Mouse (Mus musculus) midbrain, postnatal 0 days (tissue): ENCODE measurements around the gene Omt2a. TPM values are rescaled to one million over a fixed set of nuclear protein-coding genes. Genes with fewer than 3 reads are reported as not detected.
"Not testable (repeated sequence)": the region's sequence is repeated elsewhere in the genome, so short reads cannot be mapped to it uniquely, and the experiment has no call there.

Experiments
- ATAC-seq: fragments of 200-750 bp; cut with Nextera tagmentation; 2 replicates; pipeline ENCODE4 v1.8.0; 2017; ENCODE audit warnings: moderate number of reproducible peaks, mild to moderate bottlenecking, moderate TSS enrichment, moderate library complexity; ENCODE audit not compliant: low FRiP score
- DNase-seq: peaks from one replicate; pipeline ENCODE4 v3.0.0-alpha.2; 2015; ENCODE audit warnings: low spot score
- H3K27ac ChIP-seq: fragments of 300-500 bp; sonication (generic); 2 replicates; pipeline ENCODE4 v1.5.1; 2014; ENCODE audit warnings: low read depth, mild to moderate bottlenecking, low read length, mixed read lengths
- H3K27me3 ChIP-seq: fragments of 300-500 bp; sonication (generic); 2 replicates; pipeline ENCODE4 v1.6.1; 2014; ENCODE audit warnings: low read length, control low read depth, mixed read lengths; ENCODE audit not compliant: insufficient read depth
- H3K36me3 ChIP-seq: fragments of 300-500 bp; sonication (generic); 2 replicates; pipeline ENCODE4 v1.6.1; 2014; ENCODE audit warnings: low read length, control low read depth, mixed read lengths; ENCODE audit not compliant: insufficient read depth
- H3K4me1 ChIP-seq: fragments of 300-500 bp; sonication (generic); 2 replicates; pipeline ENCODE4 v1.6.1; 2014; ENCODE audit warnings: mild to moderate bottlenecking, control low read depth, antibody characterized with exemption, low read length, mixed read lengths; ENCODE audit not compliant: insufficient read depth
- H3K4me2 ChIP-seq: fragments of 300-500 bp; sonication (generic); 2 replicates; pipeline ENCODE4 v1.6.1; 2014; ENCODE audit warnings: low read depth, mild to moderate bottlenecking, low read length, mixed read lengths; ENCODE audit not compliant: poor library complexity, severe bottlenecking
- H3K4me3 ChIP-seq: fragments of 300-500 bp; sonication (generic); 2 replicates; pipeline ENCODE4 v1.5.1; 2014; ENCODE audit warnings: low read depth, mild to moderate bottlenecking, low read length, moderate library complexity
- H3K9ac ChIP-seq: fragments of 300-500 bp; sonication (generic); replicated peaks from 2 replicates; pipeline ENCODE4 v1.6.1; 2014; ENCODE audit warnings: mild to moderate bottlenecking, low read length, moderate library complexity, mixed read lengths; ENCODE audit not compliant: poor library complexity, severe bottlenecking
- H3K9me3 ChIP-seq: fragments of 300-500 bp; sonication (generic); 2 replicates; pipeline ENCODE4 v1.6.1; 2016; ENCODE audit warnings: low read length, control low read depth
- CTCF ChIP-seq: IDR thresholded peaks from 2 replicates; pipeline ENCODE4 v1.5.1; 2016; ENCODE audit warnings: antibody characterized with exemption, mild to moderate bottlenecking
- WGBS: fragments of 180-500 bp; shearing (Covaris S2); extraction: QIAGEN DNeasy Blood & Tissue Kit; methylation state at CpG from one replicate; pipeline ENCODE4 v1.1.7; 2014; 5-methylcytosine and 5-hydroxymethylcytosine counted together
- polyA plus RNA-seq: library from polyadenylated mRNA; unstranded; fragments of >200 nt; fragmentation: Nextera tagmentation; extraction: Ambion mirVana; gene quantifications from 2 replicates; pipeline ENCODE4 v1.2.1, GENCODE M21; 2015
- total RNA-seq: library from RNA; depleted of rRNA; stranded (reverse); fragments of >200 nt; gene quantifications from 2 replicates; pipeline ENCODE4 v1.2.3, GENCODE M21; 2014

Omt2a gene
- total and polyA plus RNA-seq, 2 experiments from 2014 or later, result not detected

DNA sequence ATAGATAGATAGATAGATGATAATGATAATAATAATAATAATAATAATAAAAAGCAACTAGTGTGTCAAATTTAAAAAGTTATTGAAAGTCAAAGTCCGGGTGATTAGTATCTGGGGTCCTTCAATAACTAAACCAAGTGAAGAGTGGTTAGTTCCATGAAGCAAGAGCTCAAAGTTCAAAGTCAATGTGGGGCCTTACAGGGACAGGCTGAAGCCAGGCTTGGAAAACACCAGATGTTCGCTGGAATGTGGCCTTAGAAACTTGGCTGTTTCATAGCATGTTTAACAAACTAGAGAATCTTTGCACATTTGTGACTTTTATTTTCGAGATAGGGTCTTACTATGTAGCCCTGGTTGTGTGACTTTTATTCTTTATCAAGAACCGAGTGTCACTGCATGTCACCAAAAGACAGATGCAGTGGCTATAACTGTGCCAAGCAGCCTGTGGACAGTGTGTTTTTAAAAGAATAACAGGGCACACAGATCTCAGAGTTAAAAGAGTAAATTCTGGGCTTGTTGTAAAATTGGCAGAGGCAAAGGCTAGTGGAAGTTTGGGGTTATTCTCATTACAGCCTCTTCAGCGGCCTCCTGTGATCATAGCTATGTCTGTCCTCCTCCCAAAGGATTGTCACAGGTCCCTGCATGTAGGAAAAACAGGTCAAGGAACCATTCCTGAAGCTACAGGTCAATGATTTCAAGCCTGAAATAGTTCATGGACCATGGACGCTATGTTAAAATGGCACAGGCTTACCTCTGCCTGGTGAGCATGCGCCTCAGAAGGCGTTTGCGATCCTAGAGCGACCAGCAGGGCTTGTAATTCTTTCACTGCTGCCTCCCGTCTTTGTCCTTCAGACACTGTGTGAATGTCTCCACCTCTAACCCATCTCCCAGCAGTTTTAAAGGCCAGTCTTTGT is 40.3 kb upstream of the Omt2a start:
- Histone ChIP-seq H3K27me3 (no peaks in the 10 kb centered on the region), H3K36me3 (no peaks in the 10 kb centered on the region), H3K9me3 (no peaks in the 10 kb centered on the region), H3K9ac (no peak overlapping the region), H3K27ac (no peak overlapping the region), H3K4me2 (no peak overlapping the region), H3K4me3 (no peak overlapping the region), H3K4me1 (no peaks in the 10 kb centered on the region)
- DNase-seq (no peak), ATAC-seq (no peak)
- 79% methylated on average over 11 of the region's 11 CpGs for WGBS
- TF ChIP-seq CTCF, result no peak

DNA sequence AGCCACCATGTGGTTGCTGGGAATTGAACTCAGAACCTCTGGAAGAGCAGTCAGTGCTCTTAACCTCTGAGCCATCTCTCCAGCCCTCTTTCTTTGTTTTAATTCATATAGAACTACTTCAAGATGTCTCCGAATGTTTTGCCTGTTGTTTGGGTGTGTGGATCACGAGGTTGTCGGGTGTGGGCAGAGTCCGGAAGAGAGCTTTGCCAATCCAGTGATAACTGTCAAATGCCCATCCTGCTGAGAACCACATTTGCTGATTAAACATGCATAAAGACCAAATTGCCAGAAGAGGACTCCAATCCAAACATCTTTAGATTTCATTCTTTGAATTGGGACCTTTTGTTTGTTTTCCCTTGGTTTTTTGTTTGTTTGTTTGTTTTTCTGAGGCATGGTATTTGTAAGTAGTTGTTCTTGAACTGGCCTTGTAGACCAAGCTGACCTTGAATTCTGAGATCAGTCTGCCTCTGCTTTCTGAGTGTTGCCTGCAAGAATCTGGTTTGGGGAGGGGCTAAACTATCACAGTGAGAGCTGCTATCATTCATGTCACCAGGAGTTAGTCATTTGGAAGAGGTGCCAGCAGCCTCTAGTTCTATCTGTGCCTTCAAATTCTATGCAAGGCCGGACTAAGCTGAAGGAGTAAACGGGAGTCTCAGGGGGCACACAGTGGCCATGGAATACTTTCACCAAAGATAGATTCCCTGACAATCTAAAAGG is 37.1 kb upstream of the Omt2a start:
- no peak for DNase-seq
- ATAC-seq, result no peak
- no peak overlapping the region for H3K9ac ChIP-seq
- no peak overlapping the region for H3K27ac ChIP-seq
- H3K9me3 ChIP-seq, result no peaks in the 10 kb centered on the region
- WGBS, result 89% methylated on average over 6 of the region's 6 CpGs
- no peak overlapping the region for H3K4me3 ChIP-seq
- H3K4me2 ChIP-seq, result no peak overlapping the region
- TF ChIP-seq CTCF, result no peak
- no peaks in the 10 kb centered on the region for H3K4me1 ChIP-seq
- no peaks in the 10 kb centered on the region for H3K36me3 ChIP-seq
- no peaks in the 10 kb centered on the region for H3K27me3 ChIP-seq

DNA sequence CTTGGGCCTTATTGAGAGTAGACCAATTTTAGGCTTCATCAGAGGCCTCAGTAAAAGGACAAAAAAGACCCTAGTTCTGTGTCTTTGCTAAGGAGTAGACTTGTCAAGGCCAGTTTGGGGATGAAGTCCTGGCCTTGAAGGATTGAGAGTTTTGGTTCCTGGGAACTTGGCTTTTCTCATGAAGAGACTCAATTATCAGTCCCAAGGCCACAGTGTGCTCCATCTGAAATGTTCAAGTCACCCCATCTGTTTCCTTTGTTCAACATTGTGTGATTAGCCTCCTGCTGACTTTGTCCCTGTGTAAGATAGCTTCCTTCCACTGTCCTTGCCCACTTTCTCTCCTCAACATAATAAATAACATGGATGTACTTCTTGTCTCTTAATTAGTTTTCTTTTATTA is 35.4 kb upstream of the Omt2a start:
- not testable (repeated sequence) for H3K4me1 ChIP-seq, H3K9ac ChIP-seq, H3K9me3 ChIP-seq, H3K27ac ChIP-seq, H3K36me3 ChIP-seq, H3K4me2 ChIP-seq, DNase-seq, H3K27me3 ChIP-seq, H3K4me3 ChIP-seq, ATAC-seq

DNA sequence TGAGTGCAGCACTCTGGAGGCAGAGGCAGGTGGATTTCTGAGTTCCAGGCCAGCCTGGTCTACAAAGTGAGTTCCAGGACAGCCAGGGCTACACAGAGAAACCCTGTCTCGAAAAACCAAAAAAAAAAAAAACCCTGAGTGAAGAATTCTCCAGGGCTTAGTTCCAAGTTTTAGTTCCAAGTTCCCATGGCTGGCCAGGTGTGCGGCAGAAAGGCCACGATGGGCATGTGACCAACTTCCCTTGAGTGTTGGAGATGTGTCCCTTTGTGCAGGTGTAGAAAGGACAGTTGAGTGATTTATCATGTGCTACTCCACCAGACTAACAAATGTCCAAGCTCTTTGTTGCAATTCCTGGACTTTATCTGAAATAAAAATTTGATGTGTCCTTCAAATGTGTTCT is 34.5 kb upstream of the Omt2a start:
- not testable (repeated sequence) for H3K9me3 ChIP-seq, H3K27me3 ChIP-seq, H3K36me3 ChIP-seq, H3K4me1 ChIP-seq, DNase-seq, ATAC-seq, H3K9ac ChIP-seq, H3K27ac ChIP-seq, H3K4me3 ChIP-seq, H3K4me2 ChIP-seq
- 85% methylated on average over 3 of the region's 3 CpGs for WGBS

DNA sequence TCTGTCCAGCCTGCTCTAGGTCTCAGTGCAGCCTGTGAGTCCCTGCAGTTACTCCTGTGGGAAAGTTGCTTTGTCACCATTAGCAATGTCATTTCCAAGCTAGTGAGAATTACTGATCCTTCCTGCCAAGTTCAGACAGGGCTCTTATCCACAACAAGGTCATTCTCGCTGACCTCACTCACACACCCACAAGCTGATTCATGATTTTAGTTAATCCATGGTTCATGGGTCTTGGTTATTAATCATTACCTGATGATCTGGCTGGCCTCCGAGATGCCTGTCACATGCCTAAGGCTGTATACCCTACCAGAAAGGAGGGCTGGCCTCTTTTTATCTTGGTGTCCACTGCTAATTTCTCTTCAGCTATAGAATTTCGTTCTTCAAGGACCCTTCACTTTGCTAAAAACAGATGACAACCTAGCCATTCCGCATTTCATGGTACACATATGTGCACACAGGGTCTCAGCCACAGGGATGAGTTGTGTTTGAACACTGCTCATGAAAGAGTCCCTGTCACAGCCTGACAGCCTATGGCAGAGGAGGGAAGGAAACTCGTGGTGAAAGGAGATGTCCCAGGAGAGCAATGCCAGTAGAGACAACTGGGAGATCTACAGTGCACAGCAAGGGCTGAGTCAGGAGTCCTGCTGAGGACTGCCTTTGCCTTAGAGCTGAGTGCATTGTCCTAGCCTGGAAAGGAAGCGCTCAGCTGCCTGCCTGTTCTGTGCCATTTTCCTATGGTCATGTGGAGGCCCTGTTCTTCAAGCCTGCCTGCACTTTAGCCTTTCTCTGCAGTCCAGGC is 33.8 kb upstream of the Omt2a start:
- ATAC-seq, H3K36me3 ChIP-seq, H3K4me1 ChIP-seq, DNase-seq, H3K9ac ChIP-seq, H3K27ac ChIP-seq, H3K4me3 ChIP-seq, H3K27me3 ChIP-seq, H3K9me3 ChIP-seq, H3K4me2 ChIP-seq: not testable (repeated sequence)
- WGBS, result 75% methylated on average over 6 of the region's 6 CpGs
